7 mouse cellular contexts compared by ENCODE assay signal in the genomic region with DNA sequence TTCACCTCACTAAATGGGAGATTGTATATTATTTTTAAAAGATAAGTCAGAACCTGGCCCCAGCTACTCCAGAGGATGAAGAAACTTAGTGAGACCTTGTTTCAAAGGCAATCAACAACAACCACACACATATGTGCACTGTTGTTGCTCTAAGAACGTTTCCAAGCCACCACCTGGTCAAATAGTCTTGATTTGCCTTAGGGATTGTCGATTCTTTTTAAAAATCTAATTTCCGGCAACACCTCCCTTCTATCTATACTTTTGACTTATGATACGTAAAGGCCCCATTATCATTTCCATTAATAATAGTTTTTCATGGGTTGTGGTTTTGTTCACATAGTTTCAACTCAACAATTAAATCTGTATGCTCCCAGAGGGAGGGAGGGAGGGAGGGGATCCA. TPM values are rescaled to one million over a fixed set of nuclear protein-coding genes. Genes with fewer than 3 reads are reported as not detected.
DNase-seq lines count a peak whose midpoint lies in the region; ATAC-seq and TF ChIP-seq lines count a peak whose summit lies in the region.

Gene Ptbp2 (minus strand): TSS at position 101 of the 400 bp plus-strand sequence.

- H3K4me1 ChIP-seq in ES-Bruce4 (ENCODE audit: control insufficient read depth, insufficient read depth, low read length), result peaks cover 2% of the 10 kb centered on the region
- H3K4me1 ChIP-seq in forebrain, embryonic 12.5 days, result peaks cover 11% of the 10 kb centered on the region
- H3K4me1 ChIP-seq in hindbrain, embryonic 10.5 days (replicated peaks), result peaks cover 24% of the 10 kb centered on the region
- peaks cover 19% of the 10 kb centered on the region for H3K4me1 ChIP-seq in liver, embryonic 13.5 days (replicated peaks)

- no peak for DNase-seq in hindbrain, embryonic 10.5 days (ENCODE audit: low spot score)
- no peak for DNase-seq in liver, embryonic 13.5 days
- DNase-seq in right cerebral cortex, postnatal 25 days, result no peak
- no peak for DNase-seq in cerebellum, postnatal 4 days (ENCODE audit: low spot score in 2 of 2)

- H3K27ac ChIP-seq in ES-Bruce4 (ENCODE audit: insufficient read depth, low read length), result peak within 1 kb of the TSS; percentile 62
- H3K27ac ChIP-seq in forebrain, embryonic 12.5 days, result peak within 1 kb of the TSS; percentile 99
- peak within 1 kb of the TSS; percentile 100 for H3K27ac ChIP-seq in hindbrain, embryonic 10.5 days
- H3K27ac ChIP-seq in liver, embryonic 13.5 days, result peak within 1 kb of the TSS; percentile 78

- peak within 1 kb of the TSS; percentile 65 for H3K4me2 ChIP-seq in forebrain, embryonic 12.5 days
- peak within 1 kb of the TSS; percentile 76 for H3K4me2 ChIP-seq in liver, embryonic 13.5 days

- H3K79me3 ChIP-seq in C2C12 (ENCODE audit: low read depth), result peaks cover 26% of the 10 kb centered on the region

- H3ac ChIP-seq in C2C12 (ENCODE audit: control insufficient read depth, insufficient read length, low read depth), result peak within 1 kb of the TSS; percentile 96

- peaks cover 34% of the 10 kb centered on the region for H3K79me2 ChIP-seq in C2C12 (ENCODE audit: control insufficient read depth, insufficient read depth)

- H3K4me3 ChIP-seq in C2C12 (ENCODE audit: insufficient read depth, poor library complexity, severe bottlenecking) (peak within 1 kb of the TSS; percentile 63), ES-Bruce4 (ENCODE audit: low read depth, low read length) (peak within 1 kb of the TSS; percentile 88)
- H3K4me3 ChIP-seq in forebrain, embryonic 12.5 days (replicated peaks), result peak within 1 kb of the TSS; percentile 96
- H3K4me3 ChIP-seq in hindbrain, embryonic 10.5 days, result peak within 1 kb of the TSS; percentile 88
- peak within 1 kb of the TSS; percentile 89 for H3K4me3 ChIP-seq in liver, embryonic 13.5 days (replicated peaks)

- no peak for TF ChIP-seq POLR2A in ES-Bruce4 (IDR thresholded peaks at IDR 0.05; ENCODE audit: insufficient read depth, low read length)

- no peak for TF ChIP-seq CTCF in C2C12 (IDR thresholded peaks at IDR 0.05; ENCODE audit: control insufficient read depth, insufficient read depth, insufficient read length)
- TF ChIP-seq CTCF in ES-Bruce4 (IDR thresholded peaks at IDR 0.05; ENCODE audit: low read depth, low read length), result no peak

- H3K9ac ChIP-seq in ES-Bruce4 (ENCODE audit: low read depth, poor library complexity, severe bottlenecking), result peak within 1 kb of the TSS; percentile 99
- peak within 1 kb of the TSS; percentile 99 for H3K9ac ChIP-seq in forebrain, embryonic 12.5 days
- peak within 1 kb of the TSS; percentile 93 for H3K9ac ChIP-seq in liver, embryonic 13.5 days

- ATAC-seq in forebrain, embryonic 12.5 days (ENCODE audit: low FRiP score), result no peak
- ATAC-seq in liver, embryonic 13.5 days (ENCODE audit: low read depth), result no peak

- H3K27me3 ChIP-seq in C2C12 (ENCODE audit: control insufficient read depth, insufficient read depth, insufficient read length) (no peaks in the 10 kb centered on the region), ES-Bruce4 (ENCODE audit: control insufficient read depth, insufficient read depth, low read length, poor library complexity, severe bottlenecking) (no peaks in the 10 kb centered on the region)
- H3K27me3 ChIP-seq in forebrain, embryonic 12.5 days, result no peaks in the 10 kb centered on the region
- no peaks in the 10 kb centered on the region for H3K27me3 ChIP-seq in hindbrain, embryonic 10.5 days (ENCODE audit: insufficient read depth, poor library complexity, severe bottlenecking)
- H3K27me3 ChIP-seq in liver, embryonic 13.5 days, result no peaks in the 10 kb centered on the region

- no peaks in the 10 kb centered on the region for H3K9me3 ChIP-seq in ES-Bruce4 (replicated peaks; ENCODE audit: control insufficient read depth, insufficient read depth, low read length, poor library complexity, severe bottlenecking)
- no peaks in the 10 kb centered on the region for H3K9me3 ChIP-seq in forebrain, embryonic 12.5 days
- H3K9me3 ChIP-seq in hindbrain, embryonic 10.5 days, result no peaks in the 10 kb centered on the region
- no peaks in the 10 kb centered on the region for H3K9me3 ChIP-seq in liver, embryonic 13.5 days (replicated peaks)

- H3K36me3 ChIP-seq in C2C12 (ENCODE audit: control insufficient read depth, insufficient read depth), result peaks cover 9% of the 10 kb centered on the region
- H3K36me3 ChIP-seq in ES-Bruce4 (ENCODE audit: control insufficient read depth, insufficient read depth, low read length, poor library complexity, severe bottlenecking), result no peaks in the 10 kb centered on the region
- H3K36me3 ChIP-seq in forebrain, embryonic 12.5 days (replicated peaks), result 0 out of 2 replicates have a peak, but pooled peaks cover 4% of the 10 kb centered on the region
- H3K36me3 ChIP-seq in hindbrain, embryonic 10.5 days, result peaks cover 11% of the 10 kb centered on the region
- no peaks in the 10 kb centered on the region for H3K36me3 ChIP-seq in liver, embryonic 13.5 days

- WGBS in forebrain, embryonic 12.5 days, result 89% methylated on average over 4 of the region's 4 CpGs
- WGBS in hindbrain, embryonic 10.5 days, result 87% methylated on average over 4 of the region's 4 CpGs
- WGBS in liver, embryonic 13.5 days (ENCODE audit: insufficient replicate concordance), result 79% methylated on average over 4 of the region's 4 CpGs

- no peak for TF ChIP-seq EP300 in ES-Bruce4 (IDR thresholded peaks at IDR 0.05; ENCODE audit: insufficient read depth, low read depth, low read length)

TF ChIP-seq in C2C12, 6 proteins besides CTCF, POLR2A, EP300 and RAD21:
- TF ChIP-seq CEBPB (IDR thresholded peaks at IDR 0.05; ENCODE audit: low read depth) (no peak), MYOG (IDR thresholded peaks at IDR 0.05; ENCODE audit: control insufficient read depth, extremely low read depth, insufficient read length) (no peak), MYOD1 (IDR thresholded peaks at IDR 0.05; ENCODE audit: control insufficient read depth, insufficient read length, low read depth) (no peak), FOSL1 (IDR thresholded peaks at IDR 0.05; ENCODE audit: insufficient read depth, low read length, poor library complexity, severe bottlenecking) (no peak), USF1 (IDR thresholded peaks at IDR 0.05; ENCODE audit: low read depth) (no peak), MAX (IDR thresholded peaks at IDR 0.05) (no peak)

RNA-seq across cellular contexts. Expression of gene Ptbp2, which starts in this region (rescaled TPM):
- polyA plus RNA-seq in C2C12 (2012; fragmentation: generic; extraction: Trizol) (11.8 TPM), ES-Bruce4 (2011; ENCODE audit: insufficient read depth, insufficient read length, low read depth, missing spikeins) (75.0 and 82.2 TPM in 2 replicates)
- 390 and 408 TPM in 2 replicates for polyA plus RNA-seq in forebrain, embryonic 12.5 days (2016; fragmentation: Nextera tagmentation; extraction: Ambion mirVana)
- polyA plus RNA-seq in hindbrain, embryonic 10.5 days (2016; fragmentation: Nextera tagmentation; extraction: Ambion mirVana), result 210 and 242 TPM in 2 replicates
- 8.1 and 8.7 TPM in 2 replicates for polyA plus RNA-seq in liver, embryonic 13.5 days (2015; fragmentation: Nextera tagmentation; extraction: Ambion mirVana)
